ENCODE assay signal across 23 mouse cellular contexts in genomic region chr16:25786457-25786856, GRCm38 (mm10).
DNase-seq lines count a peak whose midpoint lies in the region; TF ChIP-seq lines count a peak whose summit lies in the region.
"Had no signal": no experiment of that assay in that cellular context is flagged by ENCODE, and none has a peak within 500 bp of the region (broad histone marks: within the 10 kb centered on the region; RNA-seq: fewer than 3 reads in every experiment).

No protein-coding gene starts in this region.

- H3K27me3 ChIP-seq in myocyte (ENCODE audit: control insufficient read depth, insufficient read depth, insufficient read length), result no peaks in the 10 kb centered on the region
- H3K27me3 ChIP-seq: embryonic facial prominence, embryonic 13.5 days; heart, embryonic 13.5 days had no signal

- no peak overlapping the region for H3ac ChIP-seq in myocyte (ENCODE audit: control insufficient read depth, insufficient read length)

- peak; percentile 2 to 5 for DNase-seq in frontal cortex, postnatal 36 days (ENCODE audit: low spot score in 2 of 2)
- no peak for DNase-seq in frontal cortex, postnatal 10 days (ENCODE audit: low spot score in 2 of 2)
- DNase-seq in brain, adult 2 months (ENCODE audit: low read depth, low spot score), result peak; percentile 7
- DNase-seq in adrenal gland, adult 8-10 months, result no peak
- no peak for DNase-seq in layer of hippocampus, postnatal 10 days (ENCODE audit: low spot score in 2 of 2)
- DNase-seq: adrenal gland, postnatal 14 days; cerebellum, adult 11-12 months; cerebellum, adult 8-10 months; cerebellum, postnatal 10 days; cerebellum, postnatal 36 days; embryo, embryonic 11 days; forebrain, postnatal 0 days; gastrocnemius, postnatal 25 days; heart, adult 18-20 months; heart, postnatal 14 days; heart, postnatal 4 days; kidney, adult 2 months had no signal

- no peak overlapping the region for H3K4me3 ChIP-seq in myocyte
- H3K4me3 ChIP-seq: embryonic facial prominence, embryonic 10.5 days; embryonic facial prominence, embryonic 13.5 days; heart, embryonic 10.5 days; heart, embryonic 13.5 days had no signal

- no peaks in the 10 kb centered on the region for H3K36me3 ChIP-seq in myocyte (ENCODE audit: control insufficient read depth, insufficient read depth)
- H3K36me3 ChIP-seq: embryonic facial prominence, embryonic 10.5 days; embryonic facial prominence, embryonic 13.5 days; heart, embryonic 10.5 days; heart, embryonic 13.5 days had no signal

- H3K4me2 ChIP-seq in myocyte (ENCODE audit: low read depth), result peak overlapping the region; percentile 21
- H3K4me2 ChIP-seq: embryonic facial prominence, embryonic 13.5 days; heart, embryonic 13.5 days; hindbrain, embryonic 14.5 days had no signal

- no peaks in the 10 kb centered on the region for H3K79me2 ChIP-seq in myocyte (ENCODE audit: control insufficient read depth, insufficient read depth)

- TF ChIP-seq POLR2A in myocyte (IDR thresholded peaks at IDR 0.05; ENCODE audit: insufficient read length, low read depth), result no peak

TF ChIP-seq in myocyte, 11 proteins besides CTCF, POLR2A, EP300 and RAD21:
- no peak for TF ChIP-seq MYOD1 (IDR thresholded peaks at IDR 0.05; ENCODE audit: control insufficient read depth in 1 of 3, insufficient read length in 2 of 3, low read depth in 2 of 3)
- TF ChIP-seq MYOG (IDR thresholded peaks at IDR 0.05; ENCODE audit: control insufficient read depth in 1 of 3, insufficient read depth in 1 of 3, insufficient read length in 2 of 3, low read depth in 2 of 3), result no peak
- no peak for TF ChIP-seq TCF3 (IDR thresholded peaks at IDR 0.05; ENCODE audit: insufficient read length, low read depth)
- no peak for TF ChIP-seq CEBPB (IDR thresholded peaks at IDR 0.05; ENCODE audit: insufficient read depth, poor library complexity, severe bottlenecking)
- no peak for TF ChIP-seq E2F4 (IDR thresholded peaks at IDR 0.05; ENCODE audit: insufficient read depth)
- TF ChIP-seq USF1 (IDR thresholded peaks at IDR 0.05; ENCODE audit: low read depth), result no peak
- no peak for TF ChIP-seq MAX (IDR thresholded peaks at IDR 0.05; ENCODE audit: low read depth)
- TF ChIP-seq REST (IDR thresholded peaks at IDR 0.05; ENCODE audit: insufficient read depth, insufficient read length), result no peak

Comparison
In these comparisons a context has a peak if more than half of its experiments do, and no peak if none do; other contexts are left out.
1. DNase-seq: peak in frontal cortex, postnatal 36 days (2 of 2) and brain, adult 2 months (single experiment); none in frontal cortex, postnatal 10 days (0 of 2), adrenal gland, adult 8-10 months (single experiment) and layer of hippocampus, postnatal 10 days (0 of 2).